Mouse (Mus musculus) embryonic facial prominence, embryonic 12.5 days (tissue): ENCODE results near the gene Krt15. TPM values are rescaled to one million over a fixed set of nuclear protein-coding genes. Genes with fewer than 3 reads are reported as not detected.

Experiments used
- ATAC-seq: fragments of 200-750 bp; cut with Nextera tagmentation; 2 replicates; pipeline ENCODE4 v1.8.0; 2017; ENCODE audit not compliant: insufficient number of reproducible peaks, insufficient read depth, low FRiP score, low TSS enrichment
- H3K27ac ChIP-seq: fragments of 300-500 bp; sonication (generic); 2 replicates; pipeline ENCODE4 v1.5.1; 2016; ENCODE audit warnings: mild to moderate bottlenecking
- H3K27me3 ChIP-seq: fragments of 300-500 bp; sonication (generic); 2 replicates; pipeline ENCODE4 v1.6.1; 2016; ENCODE audit warnings: mild to moderate bottlenecking, moderate library complexity
- H3K36me3 ChIP-seq: fragments of 300-500 bp; sonication (generic); 2 replicates; pipeline ENCODE4 v1.6.1; 2016; ENCODE audit warnings: mild to moderate bottlenecking
- H3K4me1 ChIP-seq: fragments of 300-500 bp; sonication (generic); 2 replicates; pipeline ENCODE4 v1.6.1; 2016
- H3K4me2 ChIP-seq: fragments of 300-500 bp; sonication (generic); replicated peaks from 2 replicates; pipeline ENCODE4 v1.6.1; 2016; ENCODE audit warnings: mild to moderate bottlenecking, moderate library complexity
- H3K4me3 ChIP-seq: fragments of 300-500 bp; sonication (generic); 2 replicates; pipeline ENCODE4 v1.5.1; 2016; ENCODE audit warnings: mild to moderate bottlenecking
- H3K9ac ChIP-seq: fragments of 300-500 bp; sonication (generic); 2 replicates; pipeline ENCODE4 v1.6.1; 2016; ENCODE audit warnings: mild to moderate bottlenecking, moderate library complexity
- H3K9me3 ChIP-seq: fragments of 300-500 bp; sonication (generic); 2 replicates; pipeline ENCODE4 v1.6.1; 2016; ENCODE audit warnings: mild to moderate bottlenecking, moderate library complexity
- WGBS: fragments of 180-500 bp; shearing (Covaris S2); methylation state at CpG from one replicate; pipeline ENCODE4 v1.1.7; 2016; 5-methylcytosine and 5-hydroxymethylcytosine counted together
- polyA plus RNA-seq: library from polyadenylated mRNA; unstranded; fragments of >200 nt; fragmentation: Nextera tagmentation; extraction: Ambion mirVana; gene quantifications from 2 replicates; pipeline ENCODE4 v1.2.1, GENCODE M21; 2016

Gene Krt15
- polyA plus RNA-seq, 1 experiment from 2014 or later = 93.1 TPM

DNA sequence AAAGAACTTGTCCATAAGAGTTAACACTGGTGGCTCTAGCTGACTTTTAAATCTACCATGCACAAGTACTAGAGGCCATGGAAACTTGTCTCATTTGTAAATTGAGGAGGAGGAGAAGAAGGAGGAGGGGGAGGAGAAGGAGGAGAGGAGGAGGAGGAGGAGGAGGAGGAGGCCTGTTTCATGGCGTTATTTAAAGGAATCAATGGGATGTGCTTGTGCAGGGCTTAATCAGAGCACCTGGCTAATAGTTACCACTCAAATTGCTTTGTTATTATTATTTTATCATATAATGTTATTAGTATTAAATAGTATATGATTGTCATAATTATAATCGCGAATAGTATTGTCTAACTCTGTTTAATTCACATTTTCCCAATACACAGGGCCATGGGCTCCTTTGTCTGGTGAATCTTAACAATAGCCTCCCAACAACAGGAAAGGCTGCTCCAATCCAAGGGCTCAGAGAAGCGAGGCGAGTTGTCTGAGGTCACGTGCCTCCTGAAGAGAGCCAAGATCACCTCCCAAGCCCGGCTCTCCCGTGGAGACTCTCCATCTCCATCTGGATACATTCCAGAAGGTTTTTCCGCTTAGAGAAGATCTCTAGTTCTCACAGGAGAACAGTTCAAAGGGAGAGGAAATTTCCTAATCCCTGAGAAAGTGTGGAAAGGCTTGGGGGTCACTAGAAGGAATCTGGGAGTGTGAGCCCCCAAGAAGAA lies 13.0 kb upstream of the Krt15 start, which contains the start of gene Krt19:
Gene Krt19 (minus strand): TSS at position 51 of the 716 bp plus-strand sequence.
- 52% methylated on average over 9 of the region's 9 CpGs for WGBS
- no peak within 1 kb of the TSS for H3K9ac ChIP-seq
- peaks cover 37% of the 10 kb centered on the region for H3K27me3 ChIP-seq
- H3K4me2 ChIP-seq = no peak within 1 kb of the TSS
- no peaks in the 10 kb centered on the region for H3K36me3 ChIP-seq
- H3K4me3 ChIP-seq = no peak within 1 kb of the TSS
- H3K9me3 ChIP-seq = no peaks in the 10 kb centered on the region
- no peak within 1 kb of the TSS for H3K27ac ChIP-seq
- H3K4me1 ChIP-seq = peaks cover 15% of the 10 kb centered on the region
- no peak for ATAC-seq

- WGBS = 59% methylated on average over 5 of the region's 5 CpGs
- Histone ChIP-seq H3K9ac (no peak overlapping the region), H3K27me3 (peaks cover 38% of the 10 kb centered on the region), H3K4me1 (peaks cover 15% of the 10 kb centered on the region), H3K36me3 (no peaks in the 10 kb centered on the region), H3K27ac (no peak overlapping the region), H3K9me3 (no peaks in the 10 kb centered on the region), H3K4me3 (no peak overlapping the region), H3K4me2 (no peak overlapping the region)
- no peak for ATAC-seq
Measured at GRCm38 (mm10) chr11:100147566-100148353, 12.0 kb upstream of the Krt15 start.

- Histone ChIP-seq H3K4me2 (peak overlapping the region; percentile 49), H3K27me3 (peaks cover 38% of the 10 kb centered on the region), H3K36me3 (no peaks in the 10 kb centered on the region), H3K4me1 (peaks cover 15% of the 10 kb centered on the region), H3K9ac (0 out of 2 replicates have a peak overlapping the region, but pooled peaks have one; percentile 27), H3K9me3 (no peaks in the 10 kb centered on the region), H3K27ac (no peak overlapping the region), H3K4me3 (peak overlapping the region; percentile 22)
- ATAC-seq = no peak
- WGBS = 3% methylated on average over 13 of the region's 13 CpGs
Measured at GRCm38 (mm10) chr11:100145858-100146560, 10.3 kb upstream of the Krt15 start.

GRCm38 (mm10) chr11:100145104-100145503 lies 9.4 kb upstream of the Krt15 start:
- Histone ChIP-seq H3K9ac (no peak overlapping the region), H3K27ac (no peak overlapping the region), H3K4me1 (peaks cover 15% of the 10 kb centered on the region), H3K36me3 (no peaks in the 10 kb centered on the region), H3K4me2 (peak overlapping the region; percentile 49), H3K4me3 (peak overlapping the region; percentile 22), H3K9me3 (no peaks in the 10 kb centered on the region), H3K27me3 (peaks cover 38% of the 10 kb centered on the region)
- no peak for ATAC-seq
- WGBS = 2% methylated on average over 20 of the region's 20 CpGs

DNA sequence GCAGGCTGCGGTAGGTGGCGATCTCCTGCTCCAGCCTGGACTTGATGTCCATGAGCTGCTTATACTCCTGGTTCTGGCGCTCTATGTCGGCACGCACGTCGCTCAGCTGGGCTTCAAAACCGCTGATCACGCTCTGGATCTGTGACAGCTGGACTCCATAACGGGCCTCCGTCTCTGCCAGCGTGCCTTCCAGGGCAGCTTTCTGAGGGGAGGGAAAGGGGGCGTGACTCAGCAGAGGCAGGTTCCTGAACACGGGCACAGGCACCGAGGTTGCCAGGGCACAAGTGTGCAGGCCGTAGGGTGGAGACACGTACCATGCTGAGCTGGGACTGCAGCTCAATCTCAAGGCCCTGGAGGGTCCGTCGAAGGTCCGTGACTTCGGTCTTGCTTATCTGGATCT lies 5.2 kb upstream of the Krt15 start:
- no peak overlapping the region for H3K27ac ChIP-seq
- no peak overlapping the region for H3K4me3 ChIP-seq
- no peak overlapping the region for H3K4me2 ChIP-seq
- ATAC-seq = no peak
- H3K9ac ChIP-seq = no peak overlapping the region
- H3K36me3 ChIP-seq = no peaks in the 10 kb centered on the region
- H3K27me3 ChIP-seq = peaks cover 23% of the 10 kb centered on the region
- 87% methylated on average over 21 of the region's 21 CpGs for WGBS
- no peaks in the 10 kb centered on the region for H3K9me3 ChIP-seq
- H3K4me1 ChIP-seq = peaks cover 25% of the 10 kb centered on the region

- ATAC-seq = no peak
- Histone ChIP-seq H3K27ac (peak overlapping the region; percentile 41; the same call in 1 of the 2 replicates), H3K4me1 (peaks cover 11% of the 10 kb centered on the region; the same call in 1 of the 2 replicates), H3K4me2 (no peak overlapping the region), H3K36me3 (no peaks in the 10 kb centered on the region), H3K4me3 (no peak overlapping the region), H3K9me3 (no peaks in the 10 kb centered on the region), H3K9ac (no peak overlapping the region), H3K27me3 (peaks cover 7% of the 10 kb centered on the region)
- 59% methylated on average over 2 of the region's 2 CpGs for WGBS
Measured at GRCm38 (mm10) chr11:100139391-100139790, 3.7 kb upstream of the Krt15 start.

DNA sequence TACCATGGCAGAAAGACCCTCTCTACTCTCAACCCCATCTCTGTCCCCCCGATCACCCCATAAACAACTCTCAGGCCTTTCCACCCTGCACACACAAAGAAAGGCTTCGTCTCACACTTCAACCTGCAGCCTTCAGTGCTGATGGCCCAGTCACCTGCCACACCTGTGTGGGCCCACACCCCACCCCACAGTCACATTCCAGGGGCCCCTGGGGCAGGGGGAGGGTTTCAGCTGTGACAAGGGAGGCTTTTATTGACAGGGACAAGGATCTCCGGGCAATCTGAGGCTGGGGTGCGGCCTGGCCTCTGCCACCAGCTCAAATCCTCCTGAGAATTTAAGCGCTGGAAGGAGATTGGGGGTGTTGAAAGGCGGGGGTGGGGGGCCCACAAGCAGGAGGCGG lies 3.1 kb upstream of the Krt15 start:
- ATAC-seq = no peak
- H3K9me3 ChIP-seq = no peaks in the 10 kb centered on the region
- no peak overlapping the region for H3K9ac ChIP-seq
- peaks cover 1% of the 10 kb centered on the region for H3K27me3 ChIP-seq
- H3K4me1 ChIP-seq = peaks cover 11% of the 10 kb centered on the region; the same call in 1 of the 2 replicates
- H3K36me3 ChIP-seq = no peaks in the 10 kb centered on the region
- H3K4me3 ChIP-seq = no peak overlapping the region
- no peak overlapping the region for H3K4me2 ChIP-seq
- WGBS = 43% methylated on average over 7 of the region's 7 CpGs
- H3K27ac ChIP-seq = no peak overlapping the region

DNA sequence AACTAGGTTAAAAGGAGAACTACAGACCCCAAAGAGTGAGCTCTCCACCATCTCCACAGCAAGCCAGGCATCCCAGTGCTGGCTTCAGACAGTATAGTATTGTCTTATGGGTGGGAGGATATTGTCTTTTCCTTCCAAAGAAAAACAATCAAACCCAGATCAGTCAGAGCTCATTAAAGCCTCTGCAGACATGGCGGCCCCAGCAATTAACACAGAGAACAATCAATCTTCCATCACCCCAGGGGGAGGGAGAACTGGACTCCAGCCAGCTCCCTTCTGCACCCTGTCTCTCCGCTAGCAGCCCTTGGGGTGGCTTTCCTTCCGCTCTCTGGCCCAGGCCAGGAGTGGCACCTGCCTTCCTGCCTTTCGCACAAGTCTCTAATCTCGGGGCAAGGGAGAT lies 2.0 kb upstream of the Krt15 start:
- Histone ChIP-seq H3K27me3 (no peaks in the 10 kb centered on the region), H3K4me3 (no peak overlapping the region), H3K27ac (0 out of 2 replicates have a peak overlapping the region, but pooled peaks have one; percentile 27), H3K9ac (no peak overlapping the region), H3K4me2 (no peak overlapping the region), H3K36me3 (no peaks in the 10 kb centered on the region), H3K9me3 (no peaks in the 10 kb centered on the region), H3K4me1 (peaks cover 11% of the 10 kb centered on the region; the same call in 1 of the 2 replicates)
- 54% methylated on average over 5 of the region's 5 CpGs for WGBS
- no peak for ATAC-seq

- no peak overlapping the region for H3K9ac ChIP-seq
- no peak overlapping the region for H3K27ac ChIP-seq
- H3K4me3 ChIP-seq = no peak overlapping the region
- H3K9me3 ChIP-seq = no peaks in the 10 kb centered on the region
- no peaks in the 10 kb centered on the region for H3K27me3 ChIP-seq
- H3K4me2 ChIP-seq = no peak overlapping the region
- 49% methylated on average over 5 of the region's 5 CpGs for WGBS
- ATAC-seq = no peak
- peaks cover 11% of the 10 kb centered on the region; the same call in 1 of the 2 replicates for H3K4me1 ChIP-seq
- H3K36me3 ChIP-seq = no peaks in the 10 kb centered on the region
Measured at GRCm38 (mm10) chr11:100136559-100136958, 831 bp upstream of the Krt15 start.

DNA sequence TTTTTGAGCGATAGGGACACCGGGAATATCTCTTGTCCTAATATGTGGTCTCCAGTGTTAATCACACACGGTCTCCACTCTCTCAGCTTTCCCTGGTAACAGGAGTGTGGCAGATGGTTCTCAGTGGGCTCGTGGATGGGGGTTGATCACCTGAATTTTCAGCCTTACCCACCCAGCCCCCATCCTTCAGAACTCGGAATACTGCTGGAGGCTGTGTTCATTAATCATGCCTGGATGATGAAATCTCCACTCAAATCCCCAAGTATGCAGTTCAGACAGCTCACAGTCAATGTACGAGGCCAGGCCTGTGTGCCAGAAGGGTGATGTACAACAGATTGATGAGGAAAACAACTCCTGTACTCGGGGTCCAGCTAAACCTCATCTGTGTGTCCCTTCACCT lies 10.8 kb downstream of the Krt15 start:
- Histone ChIP-seq H3K4me1 (no peaks in the 10 kb centered on the region), H3K9ac (no peak overlapping the region), H3K36me3 (no peaks in the 10 kb centered on the region), H3K4me2 (no peak overlapping the region), H3K9me3 (no peaks in the 10 kb centered on the region), H3K27ac (no peak overlapping the region), H3K4me3 (no peak overlapping the region), H3K27me3 (no peaks in the 10 kb centered on the region)
- ATAC-seq = no peak
- 79% methylated on average over 7 of the region's 7 CpGs for WGBS

GRCm38 (mm10) chr11:100121466-100121865 lies 14.3 kb downstream of the Krt15 start, which contains the start of gene Krt13:
Gene Krt13 (minus strand): TSS chr11:100121566.
- no peak within 1 kb of the TSS for H3K27ac ChIP-seq
- no peak within 1 kb of the TSS for H3K4me2 ChIP-seq
- H3K4me1 ChIP-seq = no peaks in the 10 kb centered on the region
- no peaks in the 10 kb centered on the region for H3K36me3 ChIP-seq
- no peaks in the 10 kb centered on the region for H3K9me3 ChIP-seq
- H3K4me3 ChIP-seq = no peak within 1 kb of the TSS
- H3K27me3 ChIP-seq = no peaks in the 10 kb centered on the region
- H3K9ac ChIP-seq = no peak within 1 kb of the TSS
- no peak for ATAC-seq
- 72% methylated on average over 3 of the region's 3 CpGs for WGBS
